Mouse (Mus musculus): ENCODE measurements at regions not wholly inside any gene's neighbourhood (a gene's known extent, or its start where the extent isn't known, plus 50 kb on each side); places are given as distances from the start of the nearest gene placed in this dataset.

- TF ChIP-seq CTCF (IDR thresholded peaks at IDR 0.05; ENCODE audit: insufficient read depth, low read length), result no peak
- no peak for TF ChIP-seq POLR2A (IDR thresholded peaks at IDR 0.05; ENCODE audit: borderline replicate concordance, extremely low read depth, low read depth, low read length)
These were observed 2631.2 kb upstream of the 5930422O12Rik start for GRCm38 (mm10) chr8:30797341-30797740.

Measured in lung, adult 2 months (tissue).